Mouse (Mus musculus): ENCODE data around the gene Hpcal1.

Gene Hpcal1

GRCm38 (mm10) chr12:17690564-17691281 lies at the start of gene Hpcal1:
Gene Hpcal1, plus strand, starts transcription at chr12:17690856.
- peak; percentile 71 for DNase-seq (ENCODE audit: low spot score)

GRCm38 (mm10) chr12:17641269-17641668 lies 49.4 kb upstream of the Hpcal1 start:
- DNase-seq (ENCODE audit: low spot score): no peak

- DNase-seq (ENCODE audit: low spot score): no peak
Observed at GRCm38 (mm10) chr12:17644385-17645222, 46.1 kb upstream of the Hpcal1 start.

GRCm38 (mm10) chr12:17646457-17646856 lies 44.2 kb upstream of the Hpcal1 start:
- no peak for DNase-seq (ENCODE audit: low spot score)

GRCm38 (mm10) chr12:17651223-17652095 lies 39.2 kb upstream of the Hpcal1 start:
- no peak for DNase-seq (ENCODE audit: low spot score)

GRCm38 (mm10) chr12:17652216-17653050 lies 38.2 kb upstream of the Hpcal1 start:
- no peak for DNase-seq (ENCODE audit: low spot score)

GRCm38 (mm10) chr12:17653051-17653783 lies 37.4 kb upstream of the Hpcal1 start:
- DNase-seq (ENCODE audit: low spot score): no peak

GRCm38 (mm10) chr12:17657561-17658195 lies 33.0 kb upstream of the Hpcal1 start:
- DNase-seq (ENCODE audit: low spot score): no peak

- DNase-seq (ENCODE audit: low spot score): no peak
Observed at GRCm38 (mm10) chr12:17658521-17658920, 32.1 kb upstream of the Hpcal1 start.

- DNase-seq (ENCODE audit: low spot score): no peak
Observed at GRCm38 (mm10) chr12:17661483-17661920, 29.2 kb upstream of the Hpcal1 start.

GRCm38 (mm10) chr12:17663991-17664635 lies 26.5 kb upstream of the Hpcal1 start:
- DNase-seq (ENCODE audit: low spot score): no peak

- no peak for DNase-seq (ENCODE audit: low spot score)
Observed at GRCm38 (mm10) chr12:17665906-17666326, 24.7 kb upstream of the Hpcal1 start.

GRCm38 (mm10) chr12:17666616-17667015 lies 24.0 kb upstream of the Hpcal1 start:
- DNase-seq (ENCODE audit: low spot score): no peak

GRCm38 (mm10) chr12:17673729-17674128 lies 16.9 kb upstream of the Hpcal1 start:
- no peak for DNase-seq (ENCODE audit: low spot score)

GRCm38 (mm10) chr12:17674182-17674812 lies 16.4 kb upstream of the Hpcal1 start:
- DNase-seq (ENCODE audit: low spot score): no peak

- DNase-seq (ENCODE audit: low spot score): no peak
Observed at GRCm38 (mm10) chr12:17677743-17678142, 12.9 kb upstream of the Hpcal1 start.

- no peak for DNase-seq (ENCODE audit: low spot score)
Observed at GRCm38 (mm10) chr12:17679571-17679970, 11.1 kb upstream of the Hpcal1 start.

- DNase-seq (ENCODE audit: low spot score): no peak
Observed at GRCm38 (mm10) chr12:17682161-17682560, 8.5 kb upstream of the Hpcal1 start.

GRCm38 (mm10) chr12:17684315-17684714 lies 6.3 kb upstream of the Hpcal1 start:
- no peak for DNase-seq (ENCODE audit: low spot score)
